Mouse (Mus musculus) C2C12 (cell line): Measurements from ENCODE around the gene Amd1.

Experiments
- CEBPB ChIP-seq: IDR thresholded peaks from one replicate; pipeline ENCODE4 v1.6.1; 2011; ENCODE audit warnings: low read depth, mild to moderate bottlenecking, control low read depth, moderate library complexity
- CTCF ChIP-seq: IDR thresholded peaks from one replicate; pipeline ENCODE4 v1.5.1; 2011; ENCODE audit not compliant: control insufficient read depth, insufficient read depth, insufficient read length
- FOSL1 ChIP-seq: IDR thresholded peaks from one replicate; pipeline ENCODE4 v1.8.0; 2011; ENCODE audit warnings: mild to moderate bottlenecking, low read length; ENCODE audit not compliant: poor library complexity, insufficient read depth, severe bottlenecking

- peak; percentile 57 for TF ChIP-seq CTCF
- TF ChIP-seq FOSL1, result no peak
- no peak for TF ChIP-seq CEBPB
These were observed 47.7 kb upstream of the Amd1 start for GRCm38 (mm10) chr10:40349631-40350177.
